Mouse (Mus musculus): ENCODE results near the gene Eif1.

GRCm38 (mm10) chr11:100325062-100325629, 5.5 kb downstream of the Eif1 start:
- no peak for TF ChIP-seq CTCF (IDR thresholded peaks at IDR 0.05; ENCODE audit: insufficient read depth, low read length)
- no peak for TF ChIP-seq POLR2A (IDR thresholded peaks at IDR 0.05; ENCODE audit: borderline replicate concordance, extremely low read depth, low read depth, low read length)

Data from lung, adult 2 months (tissue).